Mouse (Mus musculus) monocyte, adult 5-6 weeks (primary cell): ENCODE data around the gene Ypel5. TPM values are rescaled to one million over a fixed set of nuclear protein-coding genes. Genes with fewer than 3 reads are reported as not detected.

Source experiments
- ATAC-seq: fragments of 153-309, 156-312 bp; replicated peaks from 2 replicates; pipeline ENCODE4 v1.8.0; 2017; ENCODE audit warnings: mild to moderate bottlenecking; ENCODE audit not compliant: low TSS enrichment, insufficient number of reproducible peaks, severe bottlenecking, poor library complexity, low FRiP score
- total RNA-seq: library from RNA; stranded (forward); fragments of 200-1000, 200-491, 200-594 nt; gene quantifications from 3 replicates; pipeline ENCODE4 v1.2.3, GENCODE M21; 2017

The Ypel5 gene
- total RNA-seq, 1 experiment from 2014 or later: 228 TPM

DNA sequence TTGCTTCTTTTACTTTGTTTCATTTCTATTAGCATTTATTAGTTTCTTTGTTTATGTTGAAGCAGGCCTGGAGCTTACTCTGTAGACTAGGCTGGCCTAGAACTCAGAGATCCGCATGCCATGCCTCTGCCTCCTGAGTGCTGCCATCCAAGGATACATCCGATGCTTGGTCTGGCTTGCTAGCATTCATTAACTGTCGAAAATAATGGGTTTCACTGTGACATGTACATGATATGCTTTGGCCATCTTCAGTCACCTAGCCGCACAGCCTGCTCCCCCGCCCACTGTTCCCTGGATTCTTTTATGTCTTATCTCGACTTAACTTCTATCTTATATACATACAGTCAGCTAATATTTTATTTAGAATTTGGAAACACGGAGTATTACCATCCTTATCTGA lies 60.8 kb downstream of the Ypel5 start:
- no peak for ATAC-seq

DNA sequence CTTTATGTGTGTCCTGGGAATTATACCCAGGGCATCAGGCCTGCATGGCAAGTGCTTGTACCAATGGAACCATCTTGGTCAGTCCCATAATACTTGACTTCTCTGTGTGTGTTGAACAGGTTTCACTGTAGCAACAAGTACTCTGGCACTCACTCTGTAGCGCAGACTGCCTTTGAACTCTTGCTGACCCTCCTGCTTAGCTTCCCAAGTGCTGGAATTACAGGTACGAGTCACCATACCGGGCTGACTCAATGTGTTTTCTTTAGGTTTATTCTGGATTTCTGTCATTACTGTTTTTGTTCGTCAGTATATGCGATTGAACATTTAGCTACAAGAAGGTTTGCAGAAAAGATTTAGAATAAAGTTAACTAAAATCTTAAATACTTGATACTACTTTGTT lies 61.7 kb downstream of the Ypel5 start:
- ATAC-seq: no peak

DNA sequence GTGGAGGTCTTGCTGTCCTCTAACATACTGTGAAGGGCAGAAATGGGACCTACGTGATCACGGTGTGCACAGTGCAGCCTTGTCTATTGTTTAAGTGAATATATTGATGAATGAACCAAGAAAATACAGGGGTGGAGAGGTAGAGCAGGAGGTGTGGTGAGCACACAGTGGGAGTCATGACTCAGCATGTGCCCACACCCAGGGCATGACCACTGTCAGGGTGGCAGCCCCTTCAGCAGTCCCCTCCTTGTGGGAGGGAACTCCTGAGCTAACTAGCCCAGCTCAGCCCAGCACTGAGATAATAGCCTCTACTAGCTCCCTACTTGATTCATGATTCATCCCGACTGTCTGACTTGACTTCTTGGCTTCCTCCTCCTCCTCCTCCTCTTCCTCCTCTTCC lies 62.5 kb downstream of the Ypel5 start:
- ATAC-seq: no peak

Other genes with a start within 250 kb of the Ypel5 start
- gene Alk, start 231.8 kb upstream of the Ypel5 start, total RNA-seq: not detected in 3 replicates
- 71.9 to 97.1 TPM (median 79.5 TPM) in 3 replicates for gene Lbh, start 81.9 kb downstream of the Ypel5 start, total RNA-seq